Mouse (Mus musculus): Measurements from ENCODE around the gene St5. TPM values are rescaled to one million over a fixed set of nuclear protein-coding genes. Genes with fewer than 3 reads are reported as not detected.

The St5 gene
- polyA plus RNA-seq, 1 experiment from 2014 or later = 41.0 TPM

DNA sequence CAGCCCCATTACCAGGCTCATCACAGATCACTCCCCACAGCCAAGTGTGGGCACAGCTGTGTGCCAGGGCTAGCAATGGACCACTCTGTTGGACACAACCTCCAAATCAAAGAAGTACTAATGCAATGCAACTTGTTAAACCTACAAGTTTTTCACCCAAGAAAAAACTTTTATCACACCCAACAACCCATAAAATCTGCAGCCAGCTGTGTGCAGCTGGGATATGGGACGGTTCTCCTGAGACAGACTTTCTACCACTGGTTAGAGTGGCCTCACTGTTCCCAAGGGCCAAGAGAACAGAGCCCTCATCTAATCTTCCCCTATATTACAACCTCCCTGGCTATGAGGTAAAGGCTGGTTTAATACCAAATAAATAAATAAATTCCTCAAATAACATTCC is 118.9 kb downstream of the St5 start:
- no peak overlapping the region for H3K9ac ChIP-seq
- H3K36me3 ChIP-seq = no peaks in the 10 kb centered on the region
- 78% methylated on average over 1 of the region's 1 CpGs for WGBS
- no peak overlapping the region for H3K4me2 ChIP-seq
- H3K27ac ChIP-seq (ENCODE audit: poor library complexity, severe bottlenecking) = no peak overlapping the region
- no peaks in the 10 kb centered on the region for H3K27me3 ChIP-seq (replicated peaks)
- ATAC-seq (ENCODE audit: insufficient number of reproducible peaks, low FRiP score) = no peak
- H3K4me3 ChIP-seq = no peak overlapping the region
- peaks cover 52% of the 10 kb centered on the region for H3K4me1 ChIP-seq (replicated peaks)
- H3K9me3 ChIP-seq (replicated peaks) = no peaks in the 10 kb centered on the region

DNA sequence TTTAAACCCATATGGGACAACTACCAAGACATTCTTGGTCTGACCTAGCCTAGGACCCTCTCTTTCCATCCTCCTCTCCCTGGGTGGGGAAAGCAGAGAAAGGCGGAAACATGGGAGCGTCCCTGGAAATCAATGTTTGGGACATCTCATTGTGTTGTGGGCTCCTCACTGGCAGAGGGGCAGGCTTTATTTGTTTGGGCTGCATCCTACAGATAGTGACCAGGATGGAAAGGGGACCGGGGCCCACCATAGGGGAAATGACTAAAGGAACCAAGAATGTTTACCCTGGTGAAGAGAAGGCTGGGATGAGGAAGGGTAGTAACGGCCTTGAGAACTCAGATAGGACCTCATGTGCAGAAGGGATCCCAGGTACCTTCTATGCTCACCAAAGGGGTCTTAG is 122.9 kb downstream of the St5 start:
- H3K9ac ChIP-seq = no peak overlapping the region
- 55% methylated on average over 4 of the region's 4 CpGs for WGBS
- 0 out of 2 replicates have a peak, but pooled peaks have one; percentile 9 for ATAC-seq (ENCODE audit: insufficient number of reproducible peaks, low FRiP score)
- no peak overlapping the region for H3K4me2 ChIP-seq
- H3K4me3 ChIP-seq = no peak overlapping the region
- no peaks in the 10 kb centered on the region for H3K9me3 ChIP-seq (replicated peaks)
- peak overlapping the region; percentile 52; the same call in 1 of the 2 replicates for H3K27ac ChIP-seq (ENCODE audit: poor library complexity, severe bottlenecking)
- H3K36me3 ChIP-seq = no peaks in the 10 kb centered on the region
- H3K4me1 ChIP-seq (replicated peaks) = peaks cover 56% of the 10 kb centered on the region
- no peaks in the 10 kb centered on the region for H3K27me3 ChIP-seq (replicated peaks)

DNA sequence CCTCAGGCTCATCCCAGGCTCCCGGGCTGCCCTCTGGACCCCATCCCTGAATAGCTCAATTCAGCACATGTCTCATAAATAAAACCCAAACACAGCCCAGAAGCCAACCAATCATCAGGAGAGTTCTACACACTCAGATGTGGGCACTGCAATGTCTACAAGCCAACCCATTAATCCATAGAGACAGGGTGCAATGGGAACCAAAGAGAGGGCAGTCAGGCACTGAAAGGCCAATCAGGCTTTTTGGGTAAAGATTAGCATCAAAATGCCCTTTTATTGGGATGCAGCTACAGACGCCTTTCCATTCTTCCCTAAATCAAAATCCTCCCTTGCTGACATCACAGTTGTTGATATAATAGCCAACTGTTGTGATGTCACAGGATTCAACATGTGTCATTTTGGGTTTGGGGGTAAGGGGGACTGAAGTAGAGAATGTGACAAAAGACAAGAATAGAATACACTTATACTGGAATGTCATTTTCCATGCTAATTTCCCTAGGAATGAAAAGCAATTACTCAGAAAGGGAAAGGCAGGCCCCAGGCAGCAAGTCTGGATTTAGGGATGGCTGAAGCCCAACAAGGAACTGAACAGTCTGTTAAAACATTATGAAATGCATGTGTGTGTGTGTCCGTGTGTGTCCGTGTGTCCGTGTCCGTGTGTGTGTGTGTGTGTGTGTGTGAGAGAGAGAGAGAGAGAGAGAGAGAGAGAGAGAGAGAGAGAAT is 123.7 kb downstream of the St5 start:
- Histone ChIP-seq H3K4me1 (replicated peaks) (peaks cover 60% of the 10 kb centered on the region), H3K9me3 (replicated peaks) (no peaks in the 10 kb centered on the region), H3K36me3 (no peaks in the 10 kb centered on the region), H3K27ac (ENCODE audit: poor library complexity, severe bottlenecking) (peak overlapping the region; percentile 81), H3K9ac (no peak overlapping the region), H3K4me2 (no peak overlapping the region), H3K27me3 (replicated peaks) (no peaks in the 10 kb centered on the region), H3K4me3 (no peak overlapping the region)
- 65% methylated on average over 6 of the region's 6 CpGs for WGBS
- no peak for ATAC-seq (ENCODE audit: insufficient number of reproducible peaks, low FRiP score)

DNA sequence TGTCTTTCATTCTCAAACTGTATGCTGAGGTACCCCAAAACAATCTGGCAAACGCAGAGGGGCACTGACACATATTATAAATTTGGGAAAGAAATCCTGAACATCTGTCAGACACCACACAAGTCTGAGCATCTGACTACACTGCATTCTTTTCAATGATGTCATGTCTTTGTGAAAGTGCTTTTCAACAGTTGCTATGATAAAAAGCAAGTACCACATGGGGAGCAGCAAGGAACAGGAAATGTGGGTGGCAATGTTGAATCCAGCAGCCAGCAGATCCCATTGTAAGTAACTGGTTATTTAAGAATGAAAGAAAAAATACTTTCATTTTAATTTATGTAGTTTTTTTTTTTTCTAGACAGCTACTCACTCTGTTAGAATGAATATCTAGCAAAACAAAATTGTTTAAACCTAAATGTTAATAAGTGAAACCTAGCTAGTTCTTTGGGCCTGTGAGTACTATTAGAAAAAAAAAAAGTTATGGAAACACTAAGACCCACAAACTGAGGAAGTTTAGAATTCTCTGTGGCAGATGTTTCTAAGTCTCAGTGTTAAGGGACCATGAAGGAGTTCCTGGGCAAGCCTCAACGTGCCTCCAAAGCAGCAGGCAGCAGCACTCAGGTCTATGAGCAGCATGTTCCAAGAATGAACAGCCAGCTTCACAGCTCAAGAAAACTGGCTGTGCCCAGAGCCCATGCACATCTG is 124.4 kb downstream of the St5 start:
- 31% methylated on average over 2 of the region's 2 CpGs for WGBS
- H3K4me1 ChIP-seq (replicated peaks) = peaks cover 67% of the 10 kb centered on the region
- no peaks in the 10 kb centered on the region for H3K27me3 ChIP-seq (replicated peaks)

DNA sequence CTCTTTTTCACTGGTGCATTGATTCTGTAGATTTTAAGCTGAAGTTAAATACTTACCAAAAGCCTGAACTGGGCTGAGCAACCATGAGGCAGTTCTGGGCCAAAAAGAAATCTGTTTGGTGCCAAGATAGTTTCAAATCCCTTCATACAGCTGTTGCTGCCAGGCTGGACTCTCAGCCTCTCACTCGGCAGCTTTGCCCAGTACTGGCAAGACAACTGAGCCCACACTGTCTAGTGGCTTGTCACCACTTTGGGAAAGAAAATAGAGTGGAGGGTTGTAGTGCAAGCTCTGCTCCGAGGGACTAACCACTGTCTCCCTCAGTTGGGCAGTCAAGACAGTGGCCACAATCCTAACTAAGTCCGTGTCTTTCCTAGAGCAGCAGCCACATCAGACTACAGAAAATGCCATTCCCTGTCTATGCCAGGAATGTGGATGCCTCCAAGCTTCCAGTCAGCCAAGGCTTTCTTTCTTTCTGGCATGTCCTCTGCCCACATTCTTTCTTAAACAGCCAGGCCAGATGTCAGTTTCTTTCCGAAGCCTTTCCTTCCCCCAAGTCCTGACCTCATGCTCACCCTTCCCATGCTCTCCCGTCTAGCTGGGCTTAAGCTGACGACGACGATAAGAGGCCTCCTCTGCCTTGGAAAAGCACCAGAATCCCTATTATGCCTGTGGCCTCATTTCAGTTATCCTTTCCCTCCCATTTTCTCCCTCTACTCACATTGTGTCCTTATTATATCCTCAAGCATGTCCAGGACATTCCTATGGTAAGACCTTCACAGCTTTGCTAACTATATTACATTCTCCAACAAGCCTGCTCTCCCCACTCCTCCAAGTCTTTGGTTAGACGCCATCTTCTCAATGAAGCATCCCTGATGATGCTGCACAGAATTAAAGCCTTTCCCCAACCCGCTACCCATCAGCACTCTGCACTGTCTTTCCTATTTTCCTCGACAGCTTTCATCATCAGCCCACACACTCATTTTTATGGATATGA is 126.8 kb downstream of the St5 start:
- 27% methylated on average over 11 of the region's 11 CpGs for WGBS
- H3K27ac ChIP-seq (ENCODE audit: poor library complexity, severe bottlenecking) = peak overlapping the region; percentile 84

More for the DNA sequence above, 124.4 kb downstream of the St5 start:
- H3K9me3 ChIP-seq (replicated peaks) = no peaks in the 10 kb centered on the region
- no peak overlapping the region for H3K4me2 ChIP-seq
- H3K27ac ChIP-seq (ENCODE audit: poor library complexity, severe bottlenecking) = peak overlapping the region; percentile 81
- no peaks in the 10 kb centered on the region for H3K36me3 ChIP-seq
- H3K9ac ChIP-seq = no peak overlapping the region
- H3K4me3 ChIP-seq = no peak overlapping the region
- ATAC-seq (ENCODE audit: insufficient number of reproducible peaks, low FRiP score) = no peak

DNA sequence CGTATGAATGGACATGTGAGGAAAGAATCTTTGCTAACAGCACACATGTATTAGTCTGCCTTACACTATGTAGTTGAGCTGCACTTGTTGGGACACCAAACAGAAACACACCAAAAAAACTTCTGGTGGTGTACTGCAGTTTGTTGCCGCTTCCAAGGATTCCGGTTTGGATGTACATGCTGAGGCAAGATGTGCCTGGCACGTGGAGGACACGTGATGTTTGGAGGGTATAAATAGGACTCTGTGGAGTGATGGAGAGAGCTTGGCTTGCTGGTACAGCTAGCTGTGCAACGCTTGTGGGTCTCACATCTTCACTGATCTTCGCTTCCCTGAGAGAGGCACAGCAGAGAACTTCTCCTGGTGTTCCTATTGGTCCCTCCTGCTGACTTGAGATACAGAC is 129.2 kb downstream of the St5 start:
- Histone ChIP-seq H3K4me1 (replicated peaks) (peaks cover 53% of the 10 kb centered on the region), H3K9ac (no peak overlapping the region), H3K9me3 (replicated peaks) (no peaks in the 10 kb centered on the region), H3K4me2 (no peak overlapping the region), H3K36me3 (peaks cover 4% of the 10 kb centered on the region; the same call in 1 of the 2 replicates), H3K4me3 (no peak overlapping the region), H3K27ac (ENCODE audit: poor library complexity, severe bottlenecking) (no peak overlapping the region), H3K27me3 (replicated peaks) (no peaks in the 10 kb centered on the region)
- 77% methylated on average over 7 of the region's 7 CpGs for WGBS
- ATAC-seq (ENCODE audit: insufficient number of reproducible peaks, low FRiP score) = no peak

More for the DNA sequence above, 126.8 kb downstream of the St5 start:
- Histone ChIP-seq H3K4me1 (replicated peaks) (peaks cover 62% of the 10 kb centered on the region), H3K9ac (0 out of 2 replicates have a peak overlapping the region, but pooled peaks have one; percentile 1), H3K27me3 (replicated peaks) (no peaks in the 10 kb centered on the region), H3K4me3 (no peak overlapping the region), H3K9me3 (replicated peaks) (no peaks in the 10 kb centered on the region), H3K36me3 (no peaks in the 10 kb centered on the region), H3K4me2 (peak overlapping the region; percentile 31; the same call in 1 of the 2 replicates)
- ATAC-seq (ENCODE audit: insufficient number of reproducible peaks, low FRiP score) = peak; percentile 58

DNA sequence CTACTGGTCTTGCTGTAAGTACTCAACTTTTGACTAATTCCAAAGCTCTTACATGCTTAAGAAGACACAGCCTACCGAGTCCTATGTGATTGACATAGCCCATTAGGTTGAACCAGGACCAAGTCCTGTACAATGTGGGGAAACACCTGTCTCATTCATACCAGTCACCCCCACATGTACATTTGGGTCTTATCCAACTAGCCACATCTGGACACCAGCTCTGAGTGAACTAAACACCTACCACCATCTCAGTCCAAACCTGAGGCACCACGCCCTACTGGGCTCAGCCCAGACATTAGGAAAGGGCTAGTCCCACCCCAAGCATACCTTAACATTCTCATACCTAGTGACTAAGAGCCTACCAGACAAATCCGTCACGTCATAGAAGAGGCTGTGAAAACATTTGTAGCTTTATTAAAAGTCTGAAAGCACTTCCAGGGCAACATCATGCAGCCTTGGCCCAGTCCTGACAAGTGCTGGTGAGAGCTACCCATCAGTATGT is 135.0 kb downstream of the St5 start:
- Histone ChIP-seq H3K36me3 (peaks cover 13% of the 10 kb centered on the region; the same call in 1 of the 2 replicates), H3K4me2 (no peak overlapping the region), H3K27ac (ENCODE audit: poor library complexity, severe bottlenecking) (no peak overlapping the region), H3K9ac (no peak overlapping the region), H3K4me3 (no peak overlapping the region), H3K27me3 (replicated peaks) (no peaks in the 10 kb centered on the region), H3K4me1 (replicated peaks) (peaks cover 27% of the 10 kb centered on the region), H3K9me3 (replicated peaks) (no peaks in the 10 kb centered on the region)
- WGBS = 88% methylated on average over 4 of the region's 4 CpGs
- ATAC-seq (ENCODE audit: insufficient number of reproducible peaks, low FRiP score) = no peak

DNA sequence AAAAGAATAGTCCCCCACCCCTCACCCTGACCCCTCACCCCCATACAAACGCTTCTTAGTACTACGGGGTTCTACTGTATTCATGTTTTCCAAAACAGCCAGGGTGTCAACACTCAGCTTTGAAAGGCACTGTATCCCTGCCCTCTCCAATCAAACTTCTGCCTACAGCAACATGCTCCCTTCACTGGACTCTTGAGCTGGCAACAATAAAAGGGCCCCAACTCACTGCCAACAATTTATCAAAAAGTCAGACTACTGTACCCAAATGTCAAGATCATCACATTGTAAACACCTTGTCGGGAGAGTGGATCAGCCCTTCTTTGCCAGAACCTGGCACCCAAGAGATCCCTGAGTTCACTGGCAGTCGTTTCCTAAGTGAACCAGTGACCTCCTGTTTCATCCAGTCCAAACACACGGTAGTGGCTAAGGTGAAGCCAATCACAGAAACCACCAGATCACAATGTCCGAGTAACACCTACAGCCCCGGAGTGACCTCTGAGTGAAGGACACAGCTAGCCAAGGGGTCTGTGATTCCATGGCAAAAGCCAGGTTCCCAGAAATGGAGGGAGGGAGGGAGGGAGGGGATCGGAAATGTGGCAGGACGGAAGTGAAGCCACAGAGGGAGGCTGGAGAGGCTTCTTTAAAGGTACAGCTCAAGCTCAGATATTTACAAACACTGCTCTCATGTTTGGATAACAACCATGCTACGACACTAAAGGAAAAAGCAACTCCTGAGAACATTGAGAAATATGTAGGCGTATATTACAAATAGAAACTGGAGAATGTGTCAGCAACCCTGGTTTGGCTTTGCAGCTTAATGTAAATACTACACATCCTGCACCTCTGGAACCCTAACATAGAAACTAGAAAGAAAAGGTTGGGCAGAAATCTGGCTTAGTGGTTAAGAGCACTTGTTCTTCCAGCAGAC is 136.3 kb downstream of the St5 start:
- Histone ChIP-seq H3K4me3 (no peak overlapping the region), H3K4me1 (replicated peaks) (peaks cover 39% of the 10 kb centered on the region), H3K9me3 (replicated peaks) (no peaks in the 10 kb centered on the region), H3K36me3 (peaks cover 13% of the 10 kb centered on the region; the same call in 1 of the 2 replicates), H3K4me2 (no peak overlapping the region), H3K27me3 (replicated peaks) (no peaks in the 10 kb centered on the region), H3K9ac (no peak overlapping the region), H3K27ac (ENCODE audit: poor library complexity, severe bottlenecking) (no peak overlapping the region)
- 61% methylated on average over 11 of the region's 11 CpGs for WGBS
- ATAC-seq (ENCODE audit: insufficient number of reproducible peaks, low FRiP score) = no peak

DNA sequence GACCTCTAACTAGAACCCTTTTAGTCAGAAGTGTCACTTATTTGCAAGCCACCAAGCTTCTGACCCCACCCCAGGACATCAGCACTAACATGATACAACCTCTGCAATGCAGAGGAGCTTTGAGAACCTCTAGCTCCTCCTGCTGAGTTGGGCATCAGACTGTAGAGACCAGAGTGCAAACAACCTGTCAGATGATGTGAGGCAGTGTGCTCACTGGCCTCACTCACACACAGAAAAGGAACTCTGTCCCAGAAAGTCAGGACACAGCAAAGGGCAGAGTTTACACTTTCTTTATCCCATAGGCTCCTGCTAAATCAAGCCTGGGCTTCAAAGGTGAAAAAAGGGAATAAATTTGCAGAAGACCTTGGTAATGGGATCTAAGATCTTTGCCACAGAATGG is 137.1 kb downstream of the St5 start:
- no peaks in the 10 kb centered on the region for H3K9me3 ChIP-seq (replicated peaks)
- H3K27ac ChIP-seq (ENCODE audit: poor library complexity, severe bottlenecking) = no peak overlapping the region
- peaks cover 13% of the 10 kb centered on the region; the same call in 1 of the 2 replicates for H3K36me3 ChIP-seq
- peaks cover 41% of the 10 kb centered on the region for H3K4me1 ChIP-seq (replicated peaks)
- H3K4me3 ChIP-seq = no peak overlapping the region
- H3K9ac ChIP-seq = no peak overlapping the region
- no peak for ATAC-seq (ENCODE audit: insufficient number of reproducible peaks, low FRiP score)
- H3K4me2 ChIP-seq = no peak overlapping the region
- H3K27me3 ChIP-seq (replicated peaks) = no peaks in the 10 kb centered on the region

Measured in heart, embryonic 12.5 days (tissue).